Mouse (Mus musculus) G1E (cell line): Measurements from ENCODE around the gene Cacna1s. TPM values are rescaled to one million over a fixed set of nuclear protein-coding genes. Genes with fewer than 3 reads are reported as not detected.

Experiments
- ATAC-seq: 2 replicates; pipeline ENCODE4 v1.8.0; 2016; ENCODE audit warnings: mild to moderate bottlenecking; ENCODE audit not compliant: insufficient number of reproducible peaks, poor library complexity, low FRiP score, severe bottlenecking; ENCODE audit errors: extremely low read depth
- DNase-seq: peaks from one replicate; pipeline ENCODE4 v3.0.0; 2012; ENCODE audit warnings: low spot score
- H3K27me3 ChIP-seq: 2 replicates; pipeline ENCODE4 v1.6.1; 2012; ENCODE audit warnings: mild to moderate bottlenecking, low read length, inconsistent platforms; ENCODE audit not compliant: insufficient read depth
- H3K36me3 ChIP-seq: replicated peaks from 2 replicates; pipeline ENCODE3; 2012; ENCODE audit warnings: mild to moderate bottlenecking, inconsistent platforms
- H3K4me1 ChIP-seq: 2 replicates; pipeline ENCODE4 v1.6.1; 2012; ENCODE audit warnings: low read depth, low read length, inconsistent platforms, mixed read lengths; ENCODE audit not compliant: insufficient read depth
- H3K4me3 ChIP-seq: 2 replicates; pipeline ENCODE4 v1.5.1; 2012; ENCODE audit warnings: low read depth, mild to moderate bottlenecking, inconsistent platforms, low read length, moderate library complexity, mixed read lengths
- H3K9me3 ChIP-seq: replicated peaks from 2 replicates; pipeline ENCODE4 v1.6.1; 2012; ENCODE audit warnings: inconsistent platforms
- CTCF ChIP-seq: IDR thresholded peaks from 2 replicates; pipeline ENCODE4 v1.5.1; 2012; ENCODE audit warnings: low read depth, low read length, inconsistent platforms, mixed read lengths
- GATA1 ChIP-seq: IDR thresholded peaks from 2 replicates; pipeline ENCODE4 v1.6.1; 2012; ENCODE audit warnings: borderline replicate concordance, low read length, inconsistent platforms, mixed read lengths
- GATA2 ChIP-seq: IDR thresholded peaks from 2 replicates; pipeline ENCODE4 v1.6.1; 2012; ENCODE audit warnings: low read depth, low read length, inconsistent platforms, borderline replicate concordance
- POLR2AphosphoS5 ChIP-seq: IDR thresholded peaks from 2 replicates; pipeline ENCODE4 v1.6.1; 2012; ENCODE audit warnings: low read depth, low read length, inconsistent platforms; ENCODE audit not compliant: insufficient replicate concordance
- TAL1 ChIP-seq: conservative IDR thresholded peaks from 2 replicates; pipeline ENCODE4 v1.6.1; 2012; ENCODE audit warnings: low read depth, low read length, inconsistent platforms, mixed read lengths
- polyA plus RNA-seq: library from polyadenylated mRNA; stranded (reverse); fragments of >175 nt; gene quantifications from 2 replicates; pipeline ENCODE4 v1.2.3, GENCODE M21; 2012
- total RNA-seq, 2 experiments: library from RNA; stranded (forward) in 1 of 2; stranded (reverse) in 1 of 2; fragments of 200-1000 nt in 1 of 2; fragments of >200 nt in 1 of 2; fragmentation: Nextera tagmentation in 1 of 2; gene quantifications; 2 replicates each; pipeline ENCODE4 v1.2.3; 2014 to 2017

Cacna1s gene
- total and polyA plus RNA-seq, 3 experiments = 0.11 TPM; not detected in 2

DNA sequence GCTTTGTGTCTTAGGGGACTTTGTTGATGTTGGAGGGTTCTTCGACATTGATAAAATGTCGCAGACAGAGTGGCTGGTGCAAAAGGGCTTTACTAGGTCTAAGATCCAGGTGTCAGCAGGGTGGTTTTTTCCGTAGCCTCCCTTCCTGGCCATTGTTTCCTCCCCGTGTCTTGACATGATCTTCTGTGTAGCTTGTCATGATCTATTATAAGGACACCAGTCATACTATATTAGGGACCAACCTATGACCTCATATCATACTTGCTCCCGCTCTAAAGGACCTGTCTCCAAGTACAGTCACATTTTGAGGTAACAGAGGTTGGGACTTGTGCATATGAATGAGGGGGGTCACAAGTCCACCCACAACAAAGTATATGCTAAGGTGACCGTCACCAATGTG is 108.4 kb downstream of the Cacna1s start:
- Histone ChIP-seq H3K27me3 (no peaks in the 10 kb centered on the region), H3K4me3 (no peak overlapping the region), H3K36me3 (peaks cover 99% of the 10 kb centered on the region), H3K4me1 (no peaks in the 10 kb centered on the region), H3K9me3 (no peaks in the 10 kb centered on the region)
- DNase-seq = no peak
- TF ChIP-seq GATA2 (no peak), POLR2AphosphoS5 (no peak), GATA1 (no peak), TAL1 (no peak), CTCF (no peak)
- no peak for ATAC-seq

DNA sequence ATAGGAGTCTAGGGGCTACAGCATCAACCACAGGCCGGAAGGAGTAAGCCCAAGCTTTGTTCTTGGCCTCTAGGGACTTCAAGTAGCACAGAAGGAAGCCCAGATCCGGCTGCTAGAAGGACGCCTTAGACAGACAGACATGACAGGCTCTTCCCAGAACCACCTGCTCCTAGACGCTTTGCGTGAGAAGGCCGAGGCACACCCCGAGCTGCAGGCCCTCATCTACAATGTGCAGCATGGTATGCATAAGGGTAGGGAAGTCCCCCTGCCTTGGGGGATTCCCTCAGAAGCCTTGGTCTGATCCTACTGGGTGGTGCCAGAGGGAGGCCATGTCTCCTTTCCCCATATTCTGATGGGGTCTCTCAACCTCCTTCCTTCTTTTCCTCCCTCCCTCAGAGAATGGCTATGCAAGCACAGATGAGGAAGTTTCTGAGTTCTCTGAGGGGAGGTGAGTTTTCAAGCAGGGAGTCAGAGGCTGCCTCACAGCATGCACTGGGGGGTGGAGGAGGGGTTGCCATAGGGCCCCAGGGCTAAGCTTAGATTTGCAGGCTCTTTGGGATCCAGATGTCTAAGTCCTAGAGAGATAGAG is 108.9 kb downstream of the Cacna1s start:
- no peak for DNase-seq
- ATAC-seq = no peak
- no peak overlapping the region for H3K4me3 ChIP-seq
- no peaks in the 10 kb centered on the region for H3K9me3 ChIP-seq
- peaks cover 98% of the 10 kb centered on the region for H3K36me3 ChIP-seq
- H3K4me1 ChIP-seq = no peaks in the 10 kb centered on the region
- TF ChIP-seq GATA2 (no peak), CTCF (no peak), POLR2AphosphoS5 (no peak), TAL1 (no peak), GATA1 (no peak)
- no peaks in the 10 kb centered on the region for H3K27me3 ChIP-seq

DNA sequence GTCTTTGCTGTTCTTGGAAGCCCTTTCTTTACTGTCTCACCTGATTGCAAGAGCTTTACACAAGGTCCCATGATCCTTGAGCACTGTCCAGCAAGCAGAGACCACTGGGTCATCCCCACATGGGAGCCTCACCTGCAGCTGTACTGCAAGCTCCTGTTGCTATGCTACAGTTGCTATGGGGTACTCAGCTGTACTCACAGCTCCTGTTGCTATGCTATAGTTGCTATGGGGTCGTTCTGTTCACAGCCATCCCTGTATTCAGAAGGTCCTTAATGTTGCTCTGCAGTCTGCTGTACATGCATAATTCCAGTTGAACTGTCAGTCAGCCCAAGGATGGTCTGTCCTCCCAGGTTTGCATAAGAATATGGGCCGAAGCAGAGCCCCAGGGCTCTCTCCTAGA is 112.9 kb downstream of the Cacna1s start:
- DNase-seq (no peak), ATAC-seq (no peak)
- Histone ChIP-seq H3K4me1 (peaks cover 12% of the 10 kb centered on the region), H3K36me3 (peaks cover 98% of the 10 kb centered on the region), H3K4me3 (no peak overlapping the region), H3K27me3 (no peaks in the 10 kb centered on the region), H3K9me3 (no peaks in the 10 kb centered on the region)
- TF ChIP-seq POLR2AphosphoS5 (no peak), GATA1 (no peak)

DNA sequence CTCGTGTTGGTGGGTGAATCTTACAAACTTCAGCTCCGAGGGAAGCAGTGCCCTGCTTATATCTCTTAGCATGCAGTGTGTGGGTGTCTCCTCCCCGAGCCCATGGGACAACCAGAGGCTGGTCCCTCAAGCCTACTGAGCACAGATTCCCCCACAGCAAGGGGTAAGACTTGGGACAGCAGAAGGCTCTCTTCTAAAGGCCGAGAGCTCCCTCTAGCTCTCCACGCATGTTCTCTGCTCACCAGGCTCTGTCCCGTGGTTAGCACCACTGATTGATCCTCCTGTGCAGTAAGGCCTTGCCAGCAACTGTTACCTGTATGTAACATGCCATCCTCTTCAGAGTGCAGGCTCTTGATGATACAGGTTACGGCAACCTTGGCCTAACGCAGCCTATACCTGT is 115.1 kb downstream of the Cacna1s start:
- no peaks in the 10 kb centered on the region for H3K9me3 ChIP-seq
- H3K4me1 ChIP-seq = peaks cover 12% of the 10 kb centered on the region
- no peak for ATAC-seq
- H3K36me3 ChIP-seq = peaks cover 98% of the 10 kb centered on the region
- no peaks in the 10 kb centered on the region for H3K27me3 ChIP-seq
- TF ChIP-seq CTCF = no peak
- no peak for TF ChIP-seq POLR2AphosphoS5
- no peak for TF ChIP-seq GATA2
- TF ChIP-seq GATA1 = no peak
- no peak for TF ChIP-seq TAL1
- no peak overlapping the region for H3K4me3 ChIP-seq
- no peak for DNase-seq

Other genes starting within 250 kb of the Cacna1s start
- gene Lad1, start 234.2 kb upstream of the Cacna1s start, total RNA-seq (2014; fragmentation: Nextera tagmentation) = not detected in 2 replicates
- 0.16 TPM in 1 of 2 replicates, not detected in the other for gene Lad1, start 234.2 kb upstream of the Cacna1s start, total RNA-seq (2017)
- gene Lad1, start 234.2 kb upstream of the Cacna1s start, polyA plus RNA-seq = not detected in 2 replicates
- gene Tnnt2, start 216.4 kb upstream of the Cacna1s start, total RNA-seq (2014; fragmentation: Nextera tagmentation) = not detected in 2 replicates
- 0.17 and 0.38 TPM in 2 replicates for gene Tnnt2, start 216.4 kb upstream of the Cacna1s start, total RNA-seq (2017)
- gene Tnnt2, start 216.4 kb upstream of the Cacna1s start, polyA plus RNA-seq = not detected in 2 replicates
- not detected in 2 replicates for gene Pkp1, start 133.5 kb upstream of the Cacna1s start, total RNA-seq (2014; fragmentation: Nextera tagmentation)
- under 0.01 and 0.05 TPM in 2 replicates for gene Pkp1, start 133.5 kb upstream of the Cacna1s start, total RNA-seq (2017)
- not detected in 2 replicates for gene Pkp1, start 133.5 kb upstream of the Cacna1s start, polyA plus RNA-seq
- gene Igfn1, start 46.4 kb upstream of the Cacna1s start, total RNA-seq (2014; fragmentation: Nextera tagmentation) = not detected in 2 replicates
- gene Igfn1, start 46.4 kb upstream of the Cacna1s start, total RNA-seq (2017) = 0.06 and 0.11 TPM in 2 replicates
- 0.02 TPM in 1 of 2 replicates, not detected in the other for gene Igfn1, start 46.4 kb upstream of the Cacna1s start, polyA plus RNA-seq
- 52.9 and 78.3 TPM in 2 replicates for gene Tmem9, start 44.6 kb upstream of the Cacna1s start, total RNA-seq (2014; fragmentation: Nextera tagmentation)
- 63.5 and 71.3 TPM in 2 replicates for gene Tmem9, start 44.6 kb upstream of the Cacna1s start, total RNA-seq (2017)
- gene Tmem9, start 44.6 kb upstream of the Cacna1s start, polyA plus RNA-seq = 74.9 and 78.0 TPM in 2 replicates
- not detected in 2 replicates for gene Ascl5, start 1.9 kb upstream of the Cacna1s start, total RNA-seq (2014; fragmentation: Nextera tagmentation)
- gene Ascl5, start 1.9 kb upstream of the Cacna1s start, total RNA-seq (2017) = not detected in 2 replicates
- 0.25 TPM in 1 of 2 replicates, not detected in the other for gene Ascl5, start 1.9 kb upstream of the Cacna1s start, polyA plus RNA-seq
- 46.2 and 51.9 TPM in 2 replicates for gene Kif21b, start 78.6 kb downstream of the Cacna1s start, total RNA-seq (2014; fragmentation: Nextera tagmentation)
- gene Kif21b, start 78.6 kb downstream of the Cacna1s start, total RNA-seq (2017) = 11.3 and 13.2 TPM in 2 replicates
- gene Kif21b, start 78.6 kb downstream of the Cacna1s start, polyA plus RNA-seq = 32.5 and 36.7 TPM in 2 replicates
- not detected in 2 replicates for gene Mroh3, start 160.1 kb downstream of the Cacna1s start, total RNA-seq (2014; fragmentation: Nextera tagmentation)
- 0.27 TPM in 1 of 2 replicates, not detected in the other for gene Mroh3, start 160.1 kb downstream of the Cacna1s start, total RNA-seq (2017)
- gene Mroh3, start 160.1 kb downstream of the Cacna1s start, polyA plus RNA-seq = not detected in 2 replicates
- not detected in 2 replicates for gene Inava, start 181.5 kb downstream of the Cacna1s start, total RNA-seq (2014; fragmentation: Nextera tagmentation)
- gene Inava, start 181.5 kb downstream of the Cacna1s start, total RNA-seq (2017) = 0.11 and 0.17 TPM in 2 replicates
- gene Inava, start 181.5 kb downstream of the Cacna1s start, polyA plus RNA-seq = 0.13 and 0.21 TPM in 2 replicates
- gene Gpr25, start 208.1 kb downstream of the Cacna1s start, total RNA-seq (2014; fragmentation: Nextera tagmentation) = not detected in 2 replicates
- gene Gpr25, start 208.1 kb downstream of the Cacna1s start, total RNA-seq (2017) = not detected in 2 replicates
- not detected in 2 replicates for gene Gpr25, start 208.1 kb downstream of the Cacna1s start, polyA plus RNA-seq